Mouse (Mus musculus) forebrain, embryonic 16.5 days (tissue): ENCODE results near the gene Agl. TPM values are rescaled to one million over a fixed set of nuclear protein-coding genes. Genes with fewer than 3 reads are reported as not detected.

Experiments
- ATAC-seq: fragments of 200-750 bp; cut with Nextera tagmentation; 2 replicates; pipeline ENCODE4 v1.8.0; 2017; ENCODE audit warnings: mild to moderate bottlenecking, moderate library complexity
- H3K27ac ChIP-seq: fragments of 300-500 bp; sonication (generic); 2 replicates; pipeline ENCODE4 v1.5.1; 2014; ENCODE audit warnings: low read length, control low read depth
- H3K27me3 ChIP-seq: fragments of 300-500 bp; sonication (generic); replicated peaks from 2 replicates; pipeline ENCODE4 v1.6.1; 2014; ENCODE audit warnings: low read length; ENCODE audit not compliant: control insufficient read depth, insufficient read depth
- H3K36me3 ChIP-seq: fragments of 300-500 bp; sonication (generic); 2 replicates; pipeline ENCODE4 v1.6.1; 2014; ENCODE audit not compliant: control insufficient read depth, insufficient read depth
- H3K4me1 ChIP-seq: fragments of 300-500 bp; sonication (generic); replicated peaks from 2 replicates; pipeline ENCODE4 v1.6.1; 2014; ENCODE audit warnings: low read length; ENCODE audit not compliant: control insufficient read depth, insufficient read depth
- H3K4me2 ChIP-seq: fragments of 300-500 bp; sonication (generic); 2 replicates; pipeline ENCODE4 v1.6.1; 2014; ENCODE audit warnings: mild to moderate bottlenecking, low read length, control low read depth
- H3K4me3 ChIP-seq: fragments of 300-500 bp; sonication (generic); replicated peaks from 2 replicates; pipeline ENCODE4 v1.5.1; 2014; ENCODE audit warnings: mild to moderate bottlenecking, low read length, control low read depth
- H3K9ac ChIP-seq: fragments of 300-500 bp; sonication (generic); replicated peaks from 2 replicates; pipeline ENCODE4 v1.6.1; 2014; ENCODE audit warnings: low read depth, low read length, control low read depth
- H3K9me3 ChIP-seq: fragments of 300-500 bp; sonication (generic); 2 replicates; pipeline ENCODE4 v1.6.1; 2016; ENCODE audit warnings: low read length; ENCODE audit not compliant: control insufficient read depth
- WGBS: fragments of 180-500 bp; shearing (Covaris S2); extraction: QIAGEN DNeasy Blood & Tissue Kit; methylation state at CpG from one replicate; pipeline ENCODE4 v1.1.7; 2014; 5-methylcytosine and 5-hydroxymethylcytosine counted together
- polyA plus RNA-seq: library from polyadenylated mRNA; unstranded; fragments of >200 nt; fragmentation: Nextera tagmentation; extraction: Ambion mirVana; gene quantifications from 2 replicates; pipeline ENCODE4 v1.2.1, GENCODE M21; 2015

The Agl gene
- polyA plus RNA-seq, 1 experiment from 2014 or later, result 15.0 TPM

GRCm38 (mm10) chr3:116740106-116740505 lies 67.9 kb downstream of the Agl start:
- H3K4me2 ChIP-seq, result no peak overlapping the region
- no peaks in the 10 kb centered on the region for H3K9me3 ChIP-seq
- H3K4me1 ChIP-seq, result no peaks in the 10 kb centered on the region
- H3K27ac ChIP-seq, result no peak overlapping the region
- peaks cover 2% of the 10 kb centered on the region; the same call in 1 of the 2 replicates for H3K36me3 ChIP-seq
- ATAC-seq, result no peak
- H3K9ac ChIP-seq, result no peak overlapping the region
- H3K27me3 ChIP-seq, result no peaks in the 10 kb centered on the region
- no peak overlapping the region for H3K4me3 ChIP-seq
- 93% methylated on average over 5 of the region's 5 CpGs for WGBS

GRCm38 (mm10) chr3:116737326-116737731 lies 70.6 kb downstream of the Agl start:
- H3K4me1 ChIP-seq, result no peaks in the 10 kb centered on the region
- no peak for ATAC-seq
- no peak overlapping the region for H3K4me2 ChIP-seq
- H3K9ac ChIP-seq, result no peak overlapping the region
- WGBS, result 87% methylated on average over 8 of the region's 8 CpGs
- no peaks in the 10 kb centered on the region for H3K27me3 ChIP-seq
- no peaks in the 10 kb centered on the region for H3K9me3 ChIP-seq
- no peak overlapping the region for H3K4me3 ChIP-seq
- H3K27ac ChIP-seq, result no peak overlapping the region
- H3K36me3 ChIP-seq, result no peaks in the 10 kb centered on the region

GRCm38 (mm10) chr3:116729483-116730174 lies 78.3 kb downstream of the Agl start:
- WGBS, result 53% methylated on average over 2 of the region's 2 CpGs
- no peak overlapping the region for H3K27ac ChIP-seq
- ATAC-seq, result peak; percentile 54
- H3K4me3 ChIP-seq, result no peak overlapping the region
- 0 out of 2 replicates have a peak, but pooled peaks cover 3% of the 10 kb centered on the region for H3K4me1 ChIP-seq
- H3K9me3 ChIP-seq, result no peaks in the 10 kb centered on the region
- no peaks in the 10 kb centered on the region for H3K27me3 ChIP-seq
- H3K9ac ChIP-seq, result no peak overlapping the region
- H3K36me3 ChIP-seq, result no peaks in the 10 kb centered on the region
- no peak overlapping the region for H3K4me2 ChIP-seq

GRCm38 (mm10) chr3:116726807-116727206 lies 81.2 kb downstream of the Agl start:
- Histone ChIP-seq H3K9ac (no peak overlapping the region), H3K27ac (no peak overlapping the region), H3K4me3 (no peak overlapping the region), H3K36me3 (no peaks in the 10 kb centered on the region), H3K4me2 (no peak overlapping the region), H3K27me3 (no peaks in the 10 kb centered on the region), H3K4me1 (0 out of 2 replicates have a peak, but pooled peaks cover 3% of the 10 kb centered on the region), H3K9me3 (no peaks in the 10 kb centered on the region)
- ATAC-seq, result no peak
- 79% methylated on average over 9 of the region's 9 CpGs for WGBS

- Histone ChIP-seq H3K27ac (no peak overlapping the region), H3K36me3 (no peaks in the 10 kb centered on the region), H3K9ac (no peak overlapping the region), H3K27me3 (no peaks in the 10 kb centered on the region), H3K4me1 (no peaks in the 10 kb centered on the region), H3K4me2 (no peak overlapping the region), H3K9me3 (no peaks in the 10 kb centered on the region), H3K4me3 (no peak overlapping the region)
- ATAC-seq, result no peak
- 43% methylated on average over 10 of the region's 10 CpGs for WGBS
These were observed 84.2 kb downstream of the Agl start for GRCm38 (mm10) chr3:116723496-116724481.

GRCm38 (mm10) chr3:116722980-116723379 lies 85.0 kb downstream of the Agl start:
- no peak for ATAC-seq
- H3K4me3 ChIP-seq, result no peak overlapping the region
- H3K4me2 ChIP-seq, result no peak overlapping the region
- no peaks in the 10 kb centered on the region for H3K27me3 ChIP-seq
- H3K9me3 ChIP-seq, result no peaks in the 10 kb centered on the region
- H3K4me1 ChIP-seq, result no peaks in the 10 kb centered on the region
- 90% methylated on average over 4 of the region's 4 CpGs for WGBS
- no peak overlapping the region for H3K27ac ChIP-seq
- H3K36me3 ChIP-seq, result no peaks in the 10 kb centered on the region
- no peak overlapping the region for H3K9ac ChIP-seq

GRCm38 (mm10) chr3:116718951-116719350 lies 89.0 kb downstream of the Agl start:
- H3K27ac ChIP-seq, result no peak overlapping the region
- no peaks in the 10 kb centered on the region for H3K27me3 ChIP-seq
- H3K4me3 ChIP-seq, result no peak overlapping the region
- H3K4me2 ChIP-seq, result no peak overlapping the region
- H3K4me1 ChIP-seq, result no peaks in the 10 kb centered on the region
- ATAC-seq, result no peak
- no peaks in the 10 kb centered on the region for H3K9me3 ChIP-seq
- no peaks in the 10 kb centered on the region for H3K36me3 ChIP-seq
- 84% methylated on average over 3 of the region's 3 CpGs for WGBS
- no peak overlapping the region for H3K9ac ChIP-seq

- Histone ChIP-seq H3K4me1 (peaks cover 10% of the 10 kb centered on the region), H3K9ac (no peak overlapping the region), H3K4me2 (peak overlapping the region; percentile 72), H3K4me3 (no peak overlapping the region; the same call in 1 of the 2 replicates), H3K36me3 (no peaks in the 10 kb centered on the region), H3K9me3 (no peaks in the 10 kb centered on the region), H3K27me3 (0 out of 2 replicates have a peak, but pooled peaks cover 2% of the 10 kb centered on the region), H3K27ac (no peak overlapping the region)
- WGBS, result 40% methylated on average over 5 of the region's 5 CpGs
- ATAC-seq, result no peak
These were observed 94.9 kb downstream of the Agl start for GRCm38 (mm10) chr3:116713031-116713430.

- Histone ChIP-seq H3K27me3 (0 out of 2 replicates have a peak, but pooled peaks cover 2% of the 10 kb centered on the region), H3K9ac (peak within 1 kb of the TSS; percentile 95), H3K4me2 (peak within 1 kb of the TSS; percentile 72), H3K9me3 (no peaks in the 10 kb centered on the region), H3K4me3 (peak within 1 kb of the TSS; percentile 77), H3K36me3 (no peaks in the 10 kb centered on the region), H3K27ac (peak within 1 kb of the TSS; percentile 18; the same call in 1 of the 2 replicates), H3K4me1 (peaks cover 10% of the 10 kb centered on the region)
- ATAC-seq, result no peak
- 4% methylated on average over 8 of the region's 8 CpGs for WGBS
These were observed 95.5 kb downstream of the Agl start, which contains the start of gene Slc35a3 for GRCm38 (mm10) chr3:116712436-116712881. Slc35a3 (minus strand) TSS chr3:116712831.
